Mouse (Mus musculus): Measurements from ENCODE around the gene 1700003E16Rik. TPM values are rescaled to one million over a fixed set of nuclear protein-coding genes. Genes with fewer than 3 reads are reported as not detected.
A peak's percentile ranks its signal among the peaks of the same experiment; 100 is the strongest.

1700003E16Rik gene
- polyA plus RNA-seq, 1 experiment from 2014 or later: 6.3 TPM

DNA sequence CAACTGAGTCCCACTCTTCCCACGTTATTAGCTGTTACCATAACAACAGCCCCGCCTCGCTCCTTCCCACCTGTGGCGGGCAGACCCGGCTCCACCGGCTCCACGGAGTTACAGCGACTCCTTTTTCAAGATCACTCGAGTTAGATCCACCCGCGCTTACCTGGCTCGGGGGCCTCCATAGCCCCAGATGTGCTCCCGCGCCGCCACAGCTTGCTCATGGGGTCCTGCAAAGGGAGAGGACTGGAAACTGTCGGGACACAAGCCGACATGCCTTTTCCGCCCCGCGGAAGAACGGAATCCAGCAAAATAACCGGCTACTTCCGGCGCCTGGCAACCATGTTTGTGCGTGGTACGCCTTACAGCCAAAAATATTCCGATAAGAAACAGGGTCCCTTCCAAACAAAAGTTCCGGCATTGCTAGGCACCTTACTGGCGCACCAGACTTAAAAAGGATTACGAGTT is 31.3 kb upstream of the 1700003E16Rik start:
- Histone ChIP-seq H3K4me2 (ENCODE audit: low read depth, low read length) (peak overlapping the region; percentile 79), H3K27ac (replicated peaks; ENCODE audit: low read depth, low read length) (peak overlapping the region; percentile 42), H3K9me3 (ENCODE audit: control insufficient read depth, low read length) (no peaks in the 10 kb centered on the region), H3K36me3 (ENCODE audit: control insufficient read depth, insufficient read depth, low read length) (0 out of 2 replicates have a peak, but pooled peaks cover 5% of the 10 kb centered on the region), H3K27me3 (replicated peaks; ENCODE audit: control insufficient read depth, insufficient read depth, low read length) (no peaks in the 10 kb centered on the region), H3K4me3 (ENCODE audit: low read depth, low read length) (peak overlapping the region; percentile 69), H3K9ac (ENCODE audit: low read depth, low read length) (peak overlapping the region; percentile 71), H3K4me1 (ENCODE audit: control insufficient read depth, insufficient read depth, low read length) (peaks cover 26% of the 10 kb centered on the region)
- DNase-seq (ENCODE audit: low spot score): peak; percentile 97
- 0% methylated on average over 30 of the region's 30 CpGs for WGBS
- ATAC-seq (ENCODE audit: low read depth): peak; percentile 19; the same call in 1 of the 2 replicates

DNA sequence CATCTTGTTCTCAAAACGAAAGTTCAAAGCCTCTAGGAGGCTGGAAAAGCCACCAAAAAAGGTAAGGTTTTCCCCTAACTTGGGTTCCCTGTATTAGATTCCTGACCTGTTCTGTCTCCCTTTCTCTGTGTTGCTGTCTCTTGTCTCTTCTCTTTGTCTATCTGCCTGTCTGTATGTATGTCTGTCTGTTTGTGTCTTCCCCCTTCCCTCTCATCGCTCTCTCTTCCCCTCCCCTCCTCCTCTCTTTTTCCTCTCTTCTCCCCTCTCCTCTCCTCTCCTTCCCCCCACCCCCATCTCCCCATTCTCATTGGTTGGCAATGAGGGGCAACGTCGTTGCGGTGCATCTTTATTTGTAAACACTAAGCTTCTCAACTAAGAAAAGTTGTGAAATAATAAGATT is 30.9 kb upstream of the 1700003E16Rik start, which contains the start of gene Ino80b:
Gene Ino80b, minus strand, starts transcription at position 101 of the 400 bp plus-strand sequence.
- 33% methylated on average over 5 of the region's 5 CpGs for WGBS

GRCm38 (mm10) chr6:83127419-83127818 is 28.8 kb upstream of the 1700003E16Rik start:
- WGBS: 93% methylated on average over 5 of the region's 5 CpGs
- no peak overlapping the region for H3K9ac ChIP-seq (ENCODE audit: low read depth, low read length)
- no peaks in the 10 kb centered on the region for H3K9me3 ChIP-seq (ENCODE audit: control insufficient read depth, low read length)
- H3K4me1 ChIP-seq (ENCODE audit: control insufficient read depth, insufficient read depth, low read length): peaks cover 15% of the 10 kb centered on the region
- no peak overlapping the region for H3K4me3 ChIP-seq (ENCODE audit: low read depth, low read length)
- H3K27ac ChIP-seq (replicated peaks; ENCODE audit: low read depth, low read length): no peak overlapping the region
- no peak for DNase-seq (ENCODE audit: low spot score)
- ATAC-seq (ENCODE audit: low read depth): no peak
- no peaks in the 10 kb centered on the region for H3K27me3 ChIP-seq (replicated peaks; ENCODE audit: control insufficient read depth, insufficient read depth, low read length)
- H3K36me3 ChIP-seq (ENCODE audit: control insufficient read depth, insufficient read depth, low read length): 0 out of 2 replicates have a peak, but pooled peaks cover 5% of the 10 kb centered on the region
- H3K4me2 ChIP-seq (ENCODE audit: low read depth, low read length): no peak overlapping the region

More for the DNA sequence above, 30.9 kb upstream of the 1700003E16Rik start, which contains the start of gene Ino80b:
- Histone ChIP-seq H3K9ac (ENCODE audit: low read depth, low read length) (peak within 1 kb of the TSS; percentile 71), H3K4me2 (ENCODE audit: low read depth, low read length) (peak within 1 kb of the TSS; percentile 79), H3K27ac (replicated peaks; ENCODE audit: low read depth, low read length) (peak within 1 kb of the TSS; percentile 42), H3K36me3 (ENCODE audit: control insufficient read depth, insufficient read depth, low read length) (0 out of 2 replicates have a peak, but pooled peaks cover 5% of the 10 kb centered on the region), H3K9me3 (ENCODE audit: control insufficient read depth, low read length) (no peaks in the 10 kb centered on the region), H3K4me1 (ENCODE audit: control insufficient read depth, insufficient read depth, low read length) (peaks cover 22% of the 10 kb centered on the region), H3K4me3 (ENCODE audit: low read depth, low read length) (peak within 1 kb of the TSS; percentile 69), H3K27me3 (replicated peaks; ENCODE audit: control insufficient read depth, insufficient read depth, low read length) (no peaks in the 10 kb centered on the region)
- DNase-seq (ENCODE audit: low spot score) (no peak), ATAC-seq (ENCODE audit: low read depth) (no peak)

DNA sequence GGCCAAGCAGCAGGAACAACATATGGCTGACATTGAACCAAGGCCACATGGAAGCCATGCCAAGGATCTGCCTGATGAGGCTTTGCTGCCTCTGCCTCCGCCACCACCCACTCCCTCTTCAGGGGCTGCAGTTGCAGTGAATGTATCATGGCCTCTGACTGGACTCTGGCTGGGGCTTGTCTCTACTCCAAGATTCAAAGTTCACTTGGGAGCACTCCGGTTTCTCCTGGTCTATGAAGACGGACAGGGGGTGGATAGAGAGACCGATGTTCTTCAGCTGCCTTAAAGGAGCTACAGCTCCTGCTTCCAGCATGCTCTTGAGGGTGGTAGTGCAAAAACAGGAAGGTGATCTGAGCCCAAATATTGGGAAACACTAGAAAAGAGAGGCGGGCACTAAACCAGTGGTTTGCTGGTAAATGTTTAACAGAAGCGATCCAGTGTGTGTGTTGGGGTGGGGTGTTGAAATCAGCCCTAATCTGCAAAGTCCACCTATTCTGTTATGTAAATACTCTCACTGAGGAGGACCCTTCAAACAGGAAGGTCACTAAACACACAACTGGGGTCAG is 24.7 kb upstream of the 1700003E16Rik start:
- DNase-seq (ENCODE audit: low spot score) (no peak), ATAC-seq (ENCODE audit: low read depth) (no peak)
- no peaks in the 10 kb centered on the region for H3K27me3 ChIP-seq (replicated peaks; ENCODE audit: control insufficient read depth, insufficient read depth, low read length)
- 67% methylated on average over 6 of the region's 6 CpGs for WGBS
- no peak overlapping the region for H3K27ac ChIP-seq (replicated peaks; ENCODE audit: low read depth, low read length)
- no peak overlapping the region for H3K4me2 ChIP-seq (ENCODE audit: low read depth, low read length)
- H3K36me3 ChIP-seq (ENCODE audit: control insufficient read depth, insufficient read depth, low read length): no peaks in the 10 kb centered on the region
- H3K9ac ChIP-seq (ENCODE audit: low read depth, low read length): no peak overlapping the region
- no peak overlapping the region for H3K4me3 ChIP-seq (ENCODE audit: low read depth, low read length)
- no peaks in the 10 kb centered on the region for H3K9me3 ChIP-seq (ENCODE audit: control insufficient read depth, low read length)
- peaks cover 18% of the 10 kb centered on the region for H3K4me1 ChIP-seq (ENCODE audit: control insufficient read depth, insufficient read depth, low read length)

DNA sequence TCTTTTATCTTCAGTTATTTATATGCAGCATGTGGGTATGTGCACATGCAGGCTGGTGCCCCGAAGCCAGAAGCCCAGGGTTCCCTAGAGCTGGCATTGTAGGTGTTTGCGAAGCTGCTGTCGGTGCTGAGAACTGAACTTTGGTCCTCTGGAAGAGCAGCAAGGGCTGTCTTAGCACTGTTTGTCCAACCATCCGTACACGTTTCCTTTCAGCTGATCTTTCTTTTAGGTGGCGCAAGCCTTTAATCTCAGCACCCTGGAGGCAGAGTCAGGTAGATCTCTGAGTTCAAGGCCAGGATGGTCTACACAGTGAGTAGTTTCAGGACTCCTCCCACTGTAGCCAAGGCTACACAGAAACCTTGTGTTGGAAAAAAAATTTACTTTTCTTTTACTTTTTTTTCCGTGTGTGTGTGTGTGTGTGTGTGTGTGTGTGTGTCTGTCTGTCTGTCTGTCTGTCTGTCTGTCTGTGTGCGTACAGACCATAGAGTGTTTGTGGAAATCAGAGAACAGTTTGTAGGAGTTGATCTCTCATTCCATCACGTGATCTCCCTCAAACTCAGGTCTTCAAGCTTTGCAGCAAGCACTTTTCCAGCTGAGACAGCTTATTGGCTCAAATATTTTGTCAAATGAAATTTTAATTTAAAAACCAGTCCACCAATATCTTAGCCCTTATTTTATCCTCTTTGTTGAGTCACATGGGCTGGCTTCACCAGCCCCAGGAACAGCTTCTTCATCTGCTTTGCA is 23.9 kb upstream of the 1700003E16Rik start:
- Histone ChIP-seq H3K4me1 (ENCODE audit: control insufficient read depth, insufficient read depth, low read length) (peaks cover 19% of the 10 kb centered on the region), H3K4me3 (ENCODE audit: low read depth, low read length) (no peak overlapping the region), H3K9me3 (ENCODE audit: control insufficient read depth, low read length) (no peaks in the 10 kb centered on the region), H3K36me3 (ENCODE audit: control insufficient read depth, insufficient read depth, low read length) (no peaks in the 10 kb centered on the region), H3K27ac (replicated peaks; ENCODE audit: low read depth, low read length) (no peak overlapping the region), H3K9ac (ENCODE audit: low read depth, low read length) (no peak overlapping the region), H3K27me3 (replicated peaks; ENCODE audit: control insufficient read depth, insufficient read depth, low read length) (no peaks in the 10 kb centered on the region), H3K4me2 (ENCODE audit: low read depth, low read length) (no peak overlapping the region)
- ATAC-seq (ENCODE audit: low read depth) (no peak), DNase-seq (ENCODE audit: low spot score) (no peak)
- 85% methylated on average over 9 of the region's 9 CpGs for WGBS

GRCm38 (mm10) chr6:83134226-83134625 is 22.0 kb upstream of the 1700003E16Rik start:
- Histone ChIP-seq H3K4me2 (ENCODE audit: low read depth, low read length) (no peak overlapping the region), H3K9me3 (ENCODE audit: control insufficient read depth, low read length) (no peaks in the 10 kb centered on the region), H3K9ac (ENCODE audit: low read depth, low read length) (no peak overlapping the region), H3K36me3 (ENCODE audit: control insufficient read depth, insufficient read depth, low read length) (no peaks in the 10 kb centered on the region), H3K27me3 (replicated peaks; ENCODE audit: control insufficient read depth, insufficient read depth, low read length) (no peaks in the 10 kb centered on the region), H3K27ac (replicated peaks; ENCODE audit: low read depth, low read length) (no peak overlapping the region), H3K4me1 (ENCODE audit: control insufficient read depth, insufficient read depth, low read length) (peaks cover 31% of the 10 kb centered on the region), H3K4me3 (ENCODE audit: low read depth, low read length) (no peak overlapping the region)
- 60% methylated on average over 3 of the region's 3 CpGs for WGBS
- DNase-seq (ENCODE audit: low spot score) (no peak), ATAC-seq (ENCODE audit: low read depth) (no peak)

DNA sequence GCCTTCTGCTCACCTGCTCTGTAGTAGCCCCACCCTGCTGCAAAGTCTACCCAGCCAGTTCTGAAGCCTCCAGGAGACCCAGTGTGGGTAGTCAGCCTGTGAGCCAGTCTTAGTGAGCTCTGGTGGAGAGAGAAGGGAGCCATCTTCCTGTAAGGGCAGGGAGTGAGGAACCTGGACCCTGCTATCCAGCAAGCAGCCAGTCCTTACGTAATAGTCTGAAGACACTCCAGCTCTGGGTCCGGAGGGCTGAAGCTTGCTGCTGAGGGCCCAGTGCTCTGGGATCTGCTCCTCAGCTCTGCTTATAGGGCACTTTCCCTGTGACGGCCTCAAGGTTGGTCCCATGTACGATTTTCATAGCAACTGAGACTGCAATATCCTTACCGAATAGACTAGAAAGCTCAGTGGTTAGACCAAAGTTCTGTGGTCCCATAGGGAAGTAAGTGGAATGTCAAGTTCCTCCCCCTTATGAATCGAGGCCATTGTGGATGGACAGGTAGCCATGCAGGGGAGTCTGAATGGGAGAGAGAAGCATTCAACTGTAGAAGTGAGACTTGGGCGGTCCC is 21.2 kb upstream of the 1700003E16Rik start, which contains the start of gene Rtkn:
Gene Rtkn, plus strand, starts transcription at position 513 of the 563 bp plus-strand sequence.
- peak within 1 kb of the TSS; percentile 97 for H3K27ac ChIP-seq (replicated peaks; ENCODE audit: low read depth, low read length)
- H3K9ac ChIP-seq (ENCODE audit: low read depth, low read length): peak within 1 kb of the TSS; percentile 74
- 57% methylated on average over 7 of the region's 7 CpGs for WGBS
- no peaks in the 10 kb centered on the region for H3K36me3 ChIP-seq (ENCODE audit: control insufficient read depth, insufficient read depth, low read length)
- no peaks in the 10 kb centered on the region for H3K27me3 ChIP-seq (replicated peaks; ENCODE audit: control insufficient read depth, insufficient read depth, low read length)
- H3K4me3 ChIP-seq (ENCODE audit: low read depth, low read length): peak within 1 kb of the TSS; percentile 45
- peaks cover 37% of the 10 kb centered on the region for H3K4me1 ChIP-seq (ENCODE audit: control insufficient read depth, insufficient read depth, low read length)
- H3K9me3 ChIP-seq (ENCODE audit: control insufficient read depth, low read length): no peaks in the 10 kb centered on the region
- no peak for ATAC-seq (ENCODE audit: low read depth)
- DNase-seq (ENCODE audit: low spot score): no peak
- peak within 1 kb of the TSS; percentile 62 for H3K4me2 ChIP-seq (ENCODE audit: low read depth, low read length)

GRCm38 (mm10) chr6:83135571-83136161 is 20.5 kb upstream of the 1700003E16Rik start:
- H3K27me3 ChIP-seq (replicated peaks; ENCODE audit: control insufficient read depth, insufficient read depth, low read length): no peaks in the 10 kb centered on the region
- H3K4me1 ChIP-seq (ENCODE audit: control insufficient read depth, insufficient read depth, low read length): peaks cover 37% of the 10 kb centered on the region
- no peak; the same call in 1 of the 2 replicates for ATAC-seq (ENCODE audit: low read depth)
- H3K4me2 ChIP-seq (ENCODE audit: low read depth, low read length): peak overlapping the region; percentile 62
- peak overlapping the region; percentile 97 for H3K27ac ChIP-seq (replicated peaks; ENCODE audit: low read depth, low read length)
- peak overlapping the region; percentile 45 for H3K4me3 ChIP-seq (ENCODE audit: low read depth, low read length)
- DNase-seq (ENCODE audit: low spot score): peak; percentile 68
- WGBS: 4% methylated on average over 35 of the region's 37 CpGs
- no peaks in the 10 kb centered on the region for H3K9me3 ChIP-seq (ENCODE audit: control insufficient read depth, low read length)
- H3K9ac ChIP-seq (ENCODE audit: low read depth, low read length): peak overlapping the region; percentile 74
- H3K36me3 ChIP-seq (ENCODE audit: control insufficient read depth, insufficient read depth, low read length): no peaks in the 10 kb centered on the region

Measured in embryonic facial prominence, embryonic 14.5 days (tissue).